Mouse (Mus musculus) hindbrain, postnatal 0 days (tissue): ENCODE results near the gene Hk2. TPM values are rescaled to one million over a fixed set of nuclear protein-coding genes. Genes with fewer than 3 reads are reported as not detected.

Experiments used
- ATAC-seq: fragments of 200-750 bp; cut with Nextera tagmentation; 2 replicates; pipeline ENCODE4 v1.8.0; 2017; ENCODE audit warnings: mild to moderate bottlenecking, moderate TSS enrichment, moderate library complexity
- DNase-seq: peaks from one replicate; pipeline ENCODE4 v3.0.0-alpha.2; 2015; ENCODE audit warnings: low spot score
- H3K27ac ChIP-seq: fragments of 300-500 bp; sonication (generic); 2 replicates; pipeline ENCODE4 v1.5.1; 2014; ENCODE audit warnings: mild to moderate bottlenecking
- H3K27me3 ChIP-seq: fragments of 300-500 bp; sonication (generic); 2 replicates; pipeline ENCODE4 v1.6.1; 2014; ENCODE audit warnings: low read length, mixed read lengths; ENCODE audit not compliant: insufficient read depth
- H3K36me3 ChIP-seq: fragments of 300-500 bp; sonication (generic); 2 replicates; pipeline ENCODE4 v1.6.1; 2014; ENCODE audit warnings: low read length, mixed read lengths; ENCODE audit not compliant: insufficient read depth
- H3K4me1 ChIP-seq: fragments of 300-500 bp; sonication (generic); 2 replicates; pipeline ENCODE4 v1.6.1; 2014; ENCODE audit warnings: antibody characterized with exemption, low read length, mixed read lengths; ENCODE audit not compliant: insufficient read depth
- H3K4me2 ChIP-seq: fragments of 300-500 bp; sonication (generic); 2 replicates; pipeline ENCODE4 v1.6.1; 2014; ENCODE audit warnings: low read depth, mild to moderate bottlenecking, low read length, moderate library complexity, mixed read lengths
- H3K4me3 ChIP-seq: fragments of 300-500 bp; sonication (generic); 2 replicates; pipeline ENCODE4 v1.5.1; 2014; ENCODE audit warnings: low read length
- H3K9ac ChIP-seq: fragments of 300-500 bp; sonication (generic); replicated peaks from 2 replicates; pipeline ENCODE4 v1.6.1; 2014; ENCODE audit warnings: mild to moderate bottlenecking, low read length, moderate library complexity, mixed read lengths
- H3K9me3 ChIP-seq: fragments of 300-500 bp; sonication (generic); 2 replicates; pipeline ENCODE4 v1.6.1; 2016; ENCODE audit warnings: low read length, mixed read lengths
- CTCF ChIP-seq: IDR thresholded peaks from 2 replicates; pipeline ENCODE4 v1.5.1; 2016; ENCODE audit warnings: antibody characterized with exemption, control low read depth, low read depth
- WGBS: fragments of 180-500 bp; shearing (Covaris S2); extraction: QIAGEN DNeasy Blood & Tissue Kit; methylation state at CpG from one replicate; pipeline ENCODE4 v1.1.7; 2014; 5-methylcytosine and 5-hydroxymethylcytosine counted together
- polyA plus RNA-seq: library from polyadenylated mRNA; unstranded; fragments of >200 nt; fragmentation: Nextera tagmentation; extraction: Ambion mirVana; gene quantifications from 2 replicates; pipeline ENCODE4 v1.2.1, GENCODE M21; 2015
- total RNA-seq: library from RNA; depleted of rRNA; stranded (reverse); fragments of >200 nt; gene quantifications from 2 replicates; pipeline ENCODE4 v1.2.3, GENCODE M21; 2014

The Hk2 gene
- total and polyA plus RNA-seq, 2 experiments from 2014 or later = 3.6 to 6.0 TPM

DNA sequence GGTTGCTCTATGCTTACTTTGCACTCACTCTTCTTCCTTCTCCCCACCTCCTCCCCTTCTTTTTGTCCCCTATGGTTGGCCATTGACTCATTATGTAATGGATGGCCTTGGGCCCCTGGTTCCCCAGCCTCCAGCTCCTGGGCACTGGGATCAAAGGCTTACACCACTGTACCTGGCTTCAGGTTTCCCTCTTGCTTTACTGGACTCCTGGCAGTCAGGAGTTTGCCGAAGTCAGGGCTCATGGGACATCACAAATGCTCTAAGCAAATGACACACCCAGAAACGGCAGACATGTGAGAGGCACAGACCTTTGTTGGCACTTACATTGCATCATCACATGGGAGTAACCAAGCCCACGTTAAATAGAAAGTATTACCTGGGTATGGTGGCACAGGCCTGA, 31.6 kb upstream of the Hk2 start:
- H3K4me1 ChIP-seq = no peaks in the 10 kb centered on the region
- ATAC-seq = no peak
- no peak overlapping the region for H3K4me2 ChIP-seq
- no peak for TF ChIP-seq CTCF
- H3K27ac ChIP-seq = no peak overlapping the region
- H3K36me3 ChIP-seq = no peaks in the 10 kb centered on the region
- 82% methylated on average over 3 of the region's 3 CpGs for WGBS
- no peak overlapping the region for H3K4me3 ChIP-seq
- no peaks in the 10 kb centered on the region for H3K27me3 ChIP-seq
- H3K9me3 ChIP-seq = no peaks in the 10 kb centered on the region
- DNase-seq = no peak
- H3K9ac ChIP-seq = no peak overlapping the region

GRCm38 (mm10) chr6:82804984-82805383, 30.7 kb upstream of the Hk2 start:
- no peaks in the 10 kb centered on the region for H3K27me3 ChIP-seq
- no peak for ATAC-seq
- no peak overlapping the region for H3K27ac ChIP-seq
- H3K4me2 ChIP-seq = no peak overlapping the region
- H3K9me3 ChIP-seq = no peaks in the 10 kb centered on the region
- 90% methylated on average over 3 of the region's 3 CpGs for WGBS
- H3K4me1 ChIP-seq = no peaks in the 10 kb centered on the region
- TF ChIP-seq CTCF = no peak
- no peak overlapping the region for H3K4me3 ChIP-seq
- H3K36me3 ChIP-seq = no peaks in the 10 kb centered on the region
- DNase-seq = no peak
- H3K9ac ChIP-seq = no peak overlapping the region

GRCm38 (mm10) chr6:82798202-82798737, 24.0 kb upstream of the Hk2 start:
- no peak overlapping the region for H3K4me3 ChIP-seq
- WGBS = 72% methylated on average over 3 of the region's 3 CpGs
- no peaks in the 10 kb centered on the region for H3K4me1 ChIP-seq
- H3K36me3 ChIP-seq = no peaks in the 10 kb centered on the region
- no peak overlapping the region for H3K4me2 ChIP-seq
- no peaks in the 10 kb centered on the region for H3K9me3 ChIP-seq
- DNase-seq (no peak), ATAC-seq (no peak)
- no peak for TF ChIP-seq CTCF
- no peaks in the 10 kb centered on the region for H3K27me3 ChIP-seq
- H3K27ac ChIP-seq = no peak overlapping the region
- no peak overlapping the region for H3K9ac ChIP-seq

DNA sequence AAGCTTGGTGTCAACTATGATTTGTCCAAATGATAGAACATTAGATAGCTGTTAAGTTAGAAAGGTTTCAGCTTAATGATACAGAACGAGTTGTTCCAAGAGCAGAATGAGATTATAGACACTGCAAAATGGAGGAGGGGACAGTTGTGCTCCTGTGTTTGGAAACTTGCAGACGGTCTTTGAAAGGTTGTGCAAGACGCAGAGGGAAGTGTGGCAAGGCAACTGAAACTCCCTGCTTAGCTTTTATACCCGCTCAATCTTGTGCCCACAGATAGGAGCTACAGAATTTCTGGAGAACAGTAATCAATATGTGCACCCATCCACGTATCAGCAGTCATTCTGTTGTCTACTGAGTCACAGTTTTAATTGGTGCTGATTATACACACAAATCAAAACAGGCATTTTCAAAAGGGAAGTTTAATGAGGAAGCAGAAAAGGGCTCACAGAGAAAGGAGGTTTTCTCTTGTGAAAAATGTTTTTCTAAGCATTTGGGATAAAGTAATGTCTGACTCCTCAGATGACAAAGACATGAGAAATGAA, 23.1 kb upstream of the Hk2 start:
- no peak overlapping the region for H3K4me3 ChIP-seq
- no peaks in the 10 kb centered on the region for H3K9me3 ChIP-seq
- DNase-seq = no peak
- no peaks in the 10 kb centered on the region for H3K4me1 ChIP-seq
- 66% methylated on average over 5 of the region's 5 CpGs for whole genome bisulfite sequencing
- no peak for ATAC-seq
- no peak overlapping the region for H3K27ac ChIP-seq
- H3K27me3 ChIP-seq = no peaks in the 10 kb centered on the region
- no peak for TF ChIP-seq CTCF
- no peaks in the 10 kb centered on the region for H3K36me3 ChIP-seq
- no peak overlapping the region for H3K4me2 ChIP-seq
- H3K9ac ChIP-seq = no peak overlapping the region

- no peak for TF ChIP-seq CTCF
- DNase-seq = no peak
- Histone ChIP-seq H3K9me3 (no peaks in the 10 kb centered on the region), H3K9ac (no peak overlapping the region), H3K36me3 (no peaks in the 10 kb centered on the region), H3K4me1 (no peaks in the 10 kb centered on the region), H3K4me2 (no peak overlapping the region), H3K4me3 (no peak overlapping the region), H3K27me3 (no peaks in the 10 kb centered on the region), H3K27ac (no peak overlapping the region)
- 93% methylated on average over 2 of the region's 2 CpGs for WGBS
- no peak for ATAC-seq
Observed at GRCm38 (mm10) chr6:82790864-82791263, 16.6 kb upstream of the Hk2 start.

DNA sequence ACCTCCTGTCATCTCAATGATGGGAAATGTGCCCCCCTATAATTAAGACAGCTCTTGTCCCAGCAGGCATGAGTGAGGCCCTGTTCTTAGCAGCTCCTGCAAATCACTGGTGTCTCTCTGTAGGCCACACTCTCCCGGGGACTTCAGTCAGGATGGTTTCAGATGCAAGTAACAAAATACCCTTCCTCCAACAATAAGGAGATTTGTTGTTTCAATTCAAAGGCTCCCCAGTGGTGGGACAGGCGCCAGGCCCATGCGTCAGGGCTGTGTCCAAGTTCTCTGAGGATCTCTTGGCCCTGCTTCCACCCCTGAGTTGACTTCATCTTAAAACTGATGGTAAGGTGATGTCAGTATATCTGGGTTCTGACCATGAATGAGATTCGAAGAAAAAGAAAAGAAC, 9.7 kb upstream of the Hk2 start:
- whole genome bisulfite sequencing = 53% methylated on average over 4 of the region's 4 CpGs
- H3K9ac ChIP-seq = no peak overlapping the region
- H3K27ac ChIP-seq = no peak overlapping the region
- ATAC-seq (no peak), DNase-seq (no peak)
- H3K4me2 ChIP-seq = no peak overlapping the region
- no peaks in the 10 kb centered on the region for H3K27me3 ChIP-seq
- no peak for TF ChIP-seq CTCF
- no peaks in the 10 kb centered on the region for H3K36me3 ChIP-seq
- no peaks in the 10 kb centered on the region for H3K9me3 ChIP-seq
- H3K4me3 ChIP-seq = no peak overlapping the region
- H3K4me1 ChIP-seq = no peaks in the 10 kb centered on the region

DNA sequence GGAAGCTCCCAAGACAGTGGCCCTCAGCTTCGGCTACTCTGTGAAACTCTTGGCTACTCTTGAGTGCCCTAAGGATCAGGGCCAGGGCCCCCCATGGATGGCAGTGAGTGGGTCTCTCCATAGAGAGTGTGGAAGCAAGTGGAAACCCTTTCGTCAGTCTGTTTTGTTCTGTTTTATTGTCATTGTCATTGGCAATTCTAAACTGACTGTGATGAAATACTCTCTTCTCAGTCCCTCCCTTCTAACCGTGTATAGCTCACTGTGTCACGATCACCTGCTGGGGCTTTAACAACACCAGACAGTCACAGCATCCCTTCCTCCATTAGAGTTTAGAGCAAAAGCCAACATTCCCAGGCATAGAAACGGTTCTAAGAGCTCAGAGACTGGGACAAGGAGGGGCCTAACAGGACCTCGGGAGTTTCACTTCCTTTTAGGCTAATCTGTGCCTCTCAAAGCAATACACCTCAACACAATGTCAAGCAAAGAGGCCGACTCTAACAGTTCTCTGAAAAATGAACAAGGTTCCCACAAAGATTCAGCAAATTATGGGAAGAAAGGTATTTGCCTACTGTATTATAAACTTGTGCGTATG, 6.6 kb upstream of the Hk2 start:
- H3K9ac ChIP-seq = no peak overlapping the region
- no peaks in the 10 kb centered on the region for H3K9me3 ChIP-seq
- WGBS = 42% methylated on average over 8 of the region's 8 CpGs
- H3K27me3 ChIP-seq = no peaks in the 10 kb centered on the region
- DNase-seq (no peak), ATAC-seq (no peak)
- H3K4me3 ChIP-seq = no peak overlapping the region
- no peak overlapping the region for H3K27ac ChIP-seq
- TF ChIP-seq CTCF = no peak
- H3K4me1 ChIP-seq = no peaks in the 10 kb centered on the region
- no peak overlapping the region for H3K4me2 ChIP-seq
- H3K36me3 ChIP-seq = no peaks in the 10 kb centered on the region
